Mouse (Mus musculus): ENCODE measurements at regions not wholly inside any gene's neighbourhood (a gene's known extent, or its start where the extent isn't known, plus 50 kb on each side); places are given as distances from the start of the nearest gene placed in this dataset.

GRCm38 (mm10) chr2:167802494-167802893 lies 112.9 kb upstream of the Tmem189 start:
- no peak for DNase-seq (ENCODE audit: extremely low read depth)
- Histone ChIP-seq H3K4me2 (ENCODE audit: insufficient read depth, low read depth, poor library complexity, severe bottlenecking) (no peak overlapping the region), H3K9me3 (replicated peaks; ENCODE audit: low read length) (peaks cover 5% of the 10 kb centered on the region), H3K36me3 (replicated peaks in 1 of 2; ENCODE audit: control insufficient read depth in 1 of 2, insufficient read depth in 1 of 2, low read length in 1 of 2) (no peaks in the 10 kb centered on the region), H3K9ac (ENCODE audit: insufficient read depth, low read depth) (no peak overlapping the region), H3K4me1 (ENCODE audit: control insufficient read depth in 1 of 2, insufficient read depth in 2 of 2) (peaks cover 22 to 28% of the 10 kb centered on the region in 2 experiments), H3K79me2 (replicated peaks; ENCODE audit: control insufficient read depth, extremely low read depth, insufficient read depth, poor library complexity, severe bottlenecking) (no peaks in the 10 kb centered on the region), H3K27me3 (replicated peaks) (peaks cover 91% of the 10 kb centered on the region), H3K4me3 (replicated peaks in 1 of 3; ENCODE audit: low read depth in 2 of 3, low read length in 2 of 3, poor library complexity in 1 of 3) (no peak overlapping the region), H3K27ac (ENCODE audit: insufficient read depth, low read depth) (no peak overlapping the region)
- dilution Hi-C loops (cut with MboI; ENCODE audit: extremely low pct_ligation_motif_present, extremely low pct_unique_long_range_greater_than_20kb, low sequenced_read_pairs) (no loop called here), in situ Hi-C loops (cut with MboI; ENCODE audit: low pct_ligation_motif_present, low pct_unique_long_range_greater_than_20kb, low sequenced_read_pairs) (no loop called here)
- TF ChIP-seq TBP (conservative IDR thresholded peaks at IDR 0.05; ENCODE audit: low read depth, low read length): no peak
- no peak for TF ChIP-seq CHD1 (IDR thresholded peaks at IDR 0.05; ENCODE audit: low read depth, low read length)
- TF ChIP-seq KAT2A (IDR thresholded peaks at IDR 0.05; ENCODE audit: insufficient replicate concordance, low read length): no peak
- TF ChIP-seq CHD2 (IDR thresholded peaks at IDR 0.05; ENCODE audit: low read length): no peak
- no peak for TF ChIP-seq PAX5 (IDR thresholded peaks at IDR 0.05; ENCODE audit: low read length)
- no peak for TF ChIP-seq BHLHE40 (IDR thresholded peaks at IDR 0.05; ENCODE audit: low read depth, low read length)
- TF ChIP-seq USF1 (IDR thresholded peaks at IDR 0.05; ENCODE audit: low read depth, low read length): no peak
- TF ChIP-seq EP300 (IDR thresholded peaks at IDR 0.05; ENCODE audit: low read length): no peak
- no peak for TF ChIP-seq TCF12 (IDR thresholded peaks at IDR 0.05; ENCODE audit: low read depth, low read length)
- no peak for TF ChIP-seq POLR2AphosphoS2 (IDR thresholded peaks at IDR 0.05; ENCODE audit: low read depth, low read length)
- no peak for TF ChIP-seq IRF4 (IDR thresholded peaks at IDR 0.05; ENCODE audit: low read depth, low read length)

GRCm38 (mm10) chr2:167801389-167801788 lies 111.8 kb upstream of the Tmem189 start:
- Histone ChIP-seq H3K36me3 (replicated peaks in 1 of 2; ENCODE audit: control insufficient read depth in 1 of 2, insufficient read depth in 1 of 2, low read length in 1 of 2) (no peaks in the 10 kb centered on the region), H3K9ac (ENCODE audit: insufficient read depth, low read depth) (no peak overlapping the region), H3K9me3 (replicated peaks; ENCODE audit: low read length) (peaks cover 5% of the 10 kb centered on the region), H3K4me2 (ENCODE audit: insufficient read depth, low read depth, poor library complexity, severe bottlenecking) (no peak overlapping the region), H3K27me3 (replicated peaks) (peaks cover 90% of the 10 kb centered on the region), H3K4me1 (ENCODE audit: control insufficient read depth in 1 of 2, insufficient read depth in 2 of 2) (peaks cover 15 to 20% of the 10 kb centered on the region in 2 experiments), H3K79me2 (replicated peaks; ENCODE audit: control insufficient read depth, extremely low read depth, insufficient read depth, poor library complexity, severe bottlenecking) (no peaks in the 10 kb centered on the region), H3K4me3 (replicated peaks in 1 of 3; ENCODE audit: low read depth in 2 of 3, low read length in 2 of 3, poor library complexity in 1 of 3) (no peak overlapping the region), H3K27ac (ENCODE audit: insufficient read depth, low read depth) (no peak overlapping the region)
- TF ChIP-seq JUND (conservative IDR thresholded peaks at IDR 0.05; ENCODE audit: low read depth, low read length): no peak
- no peak for TF ChIP-seq CHD1 (IDR thresholded peaks at IDR 0.05; ENCODE audit: low read depth, low read length)
- TF ChIP-seq ZNF384 (IDR thresholded peaks at IDR 0.05; ENCODE audit: low read depth, low read length): no peak
- TF ChIP-seq GABPA (IDR thresholded peaks at IDR 0.05; ENCODE audit: insufficient replicate concordance, low read depth, low read length): no peak
- TF ChIP-seq PAX5 (IDR thresholded peaks at IDR 0.05; ENCODE audit: low read length): no peak
- no peak for TF ChIP-seq POLR2AphosphoS2 (IDR thresholded peaks at IDR 0.05; ENCODE audit: low read depth, low read length)
- TF ChIP-seq MXI1 (IDR thresholded peaks at IDR 0.05; ENCODE audit: low read depth, low read length): no peak
- no peak for TF ChIP-seq POLR2A (IDR thresholded peaks at IDR 0.05; ENCODE audit: low read depth, low read length)
- TF ChIP-seq TCF12 (IDR thresholded peaks at IDR 0.05; ENCODE audit: low read depth, low read length): no peak
- no peak for TF ChIP-seq CTCF (conservative IDR thresholded peaks at IDR 0.05 in 1 of 2, IDR thresholded peaks at IDR 0.05 in 1 of 2; ENCODE audit: low read depth in 2 of 2, low read length in 2 of 2)
- TF ChIP-seq EP300 (IDR thresholded peaks at IDR 0.05; ENCODE audit: low read length): no peak
- TF ChIP-seq E2F4 (IDR thresholded peaks at IDR 0.05; ENCODE audit: insufficient replicate concordance, low read depth, low read length): no peak
- TF ChIP-seq HCFC1 (IDR thresholded peaks at IDR 0.05; ENCODE audit: low read depth, low read length): no peak
- no peak for TF ChIP-seq ELF1 (IDR thresholded peaks at IDR 0.05; ENCODE audit: low read depth, low read length)
- no peak for TF ChIP-seq MYC (IDR thresholded peaks at IDR 0.05; ENCODE audit: low read depth, low read length)
- no peak for TF ChIP-seq ZKSCAN1 (IDR thresholded peaks at IDR 0.05; ENCODE audit: borderline replicate concordance, low read depth, low read length)
- TF ChIP-seq UBTF (IDR thresholded peaks at IDR 0.05; ENCODE audit: low read depth, low read length): no peak
- DNase-seq (ENCODE audit: extremely low read depth): no peak
- dilution Hi-C loops (cut with MboI; ENCODE audit: extremely low pct_ligation_motif_present, extremely low pct_unique_long_range_greater_than_20kb, low sequenced_read_pairs) (no loop called here), in situ Hi-C loops (cut with MboI; ENCODE audit: low pct_ligation_motif_present, low pct_unique_long_range_greater_than_20kb, low sequenced_read_pairs) (no loop called here)
